Mouse (Mus musculus) bone marrow, adult 2 months (tissue): ENCODE results near the gene Actg1.

Experiments used
- CTCF ChIP-seq: fragments of 200-500 bp; IDR thresholded peaks from 2 replicates; pipeline ENCODE4 v1.5.1; 2011; ENCODE audit warnings: low read length, control low read depth; ENCODE audit not compliant: control insufficient read depth, insufficient read depth
- POLR2A ChIP-seq: fragments of 200-500 bp; IDR thresholded peaks from 2 replicates; pipeline ENCODE4 v1.6.1; 2011; ENCODE audit warnings: low read depth, mild to moderate bottlenecking, control low read depth, low read length, borderline replicate concordance; ENCODE audit not compliant: control insufficient read depth

GRCm38 (mm10) chr11:120347791-120348683, at the start of gene Actg1:
- TF ChIP-seq CTCF (no peak), POLR2A (peak; percentile 88)
